Mouse (Mus musculus): ENCODE results near the gene Stk39. TPM values are rescaled to one million over a fixed set of nuclear protein-coding genes. Genes with fewer than 3 reads are reported as not detected.

Gene Stk39
- polyA plus RNA-seq, 1 experiment from 2014 or later: 27.7 TPM

DNA sequence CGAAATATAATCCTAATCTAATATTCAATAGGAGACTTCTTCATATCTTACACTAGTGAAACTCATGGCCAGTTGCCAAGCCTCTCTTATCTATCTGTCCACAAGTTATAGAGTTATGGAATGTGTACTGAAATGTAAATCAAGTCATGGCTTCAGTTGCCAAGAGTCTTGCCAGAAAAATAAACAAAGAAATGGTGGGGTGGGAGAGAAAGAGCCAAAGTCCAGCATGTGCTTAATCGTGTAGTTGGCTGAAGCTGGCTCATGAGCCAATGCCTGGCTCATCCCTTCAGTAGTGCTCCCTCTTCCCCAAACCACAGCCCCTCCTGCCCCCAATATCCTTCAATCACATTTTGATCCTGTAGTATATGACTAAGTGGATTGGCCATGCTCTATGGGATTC, 242.2 kb downstream of the Stk39 start:
- Histone ChIP-seq H3K4me2 (no peak overlapping the region), H3K9me3 (replicated peaks) (no peaks in the 10 kb centered on the region), H3K4me1 (no peaks in the 10 kb centered on the region), H3K27ac (no peak overlapping the region), H3K4me3 (no peak overlapping the region), H3K9ac (no peak overlapping the region), H3K36me3 (ENCODE audit: poor library complexity, severe bottlenecking) (no peaks in the 10 kb centered on the region), H3K27me3 (no peaks in the 10 kb centered on the region)
- 0 out of 2 replicates have a peak, but pooled peaks have one; percentile 13 for ATAC-seq
- 87% methylated on average over 2 of the region's 2 CpGs for WGBS

DNA sequence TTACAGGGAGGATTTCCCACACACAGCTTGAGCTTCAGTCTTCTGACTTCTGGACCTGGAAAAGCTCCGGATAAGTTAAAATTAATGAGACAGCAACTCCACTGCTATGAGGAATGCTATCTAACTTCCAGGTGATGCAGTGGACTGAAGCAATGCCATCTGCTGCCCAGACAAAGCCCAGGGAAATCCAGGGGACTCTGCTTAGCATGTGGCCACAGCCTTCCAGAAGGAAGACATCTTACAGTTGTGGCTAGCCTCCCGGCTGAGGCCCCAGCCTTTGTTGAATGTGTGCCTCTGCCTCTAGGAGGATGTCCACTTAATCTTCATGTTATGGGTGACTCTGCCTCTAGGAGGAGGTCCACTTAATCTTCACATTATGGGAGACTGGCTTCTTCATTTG, 243.0 kb downstream of the Stk39 start:
- Histone ChIP-seq H3K4me3 (no peak overlapping the region), H3K4me1 (no peaks in the 10 kb centered on the region), H3K4me2 (no peak overlapping the region), H3K27me3 (no peaks in the 10 kb centered on the region), H3K9me3 (replicated peaks) (no peaks in the 10 kb centered on the region), H3K27ac (no peak overlapping the region), H3K9ac (no peak overlapping the region), H3K36me3 (ENCODE audit: poor library complexity, severe bottlenecking) (no peaks in the 10 kb centered on the region)
- 80% methylated on average over 2 of the region's 2 CpGs for WGBS
- ATAC-seq: no peak

DNA sequence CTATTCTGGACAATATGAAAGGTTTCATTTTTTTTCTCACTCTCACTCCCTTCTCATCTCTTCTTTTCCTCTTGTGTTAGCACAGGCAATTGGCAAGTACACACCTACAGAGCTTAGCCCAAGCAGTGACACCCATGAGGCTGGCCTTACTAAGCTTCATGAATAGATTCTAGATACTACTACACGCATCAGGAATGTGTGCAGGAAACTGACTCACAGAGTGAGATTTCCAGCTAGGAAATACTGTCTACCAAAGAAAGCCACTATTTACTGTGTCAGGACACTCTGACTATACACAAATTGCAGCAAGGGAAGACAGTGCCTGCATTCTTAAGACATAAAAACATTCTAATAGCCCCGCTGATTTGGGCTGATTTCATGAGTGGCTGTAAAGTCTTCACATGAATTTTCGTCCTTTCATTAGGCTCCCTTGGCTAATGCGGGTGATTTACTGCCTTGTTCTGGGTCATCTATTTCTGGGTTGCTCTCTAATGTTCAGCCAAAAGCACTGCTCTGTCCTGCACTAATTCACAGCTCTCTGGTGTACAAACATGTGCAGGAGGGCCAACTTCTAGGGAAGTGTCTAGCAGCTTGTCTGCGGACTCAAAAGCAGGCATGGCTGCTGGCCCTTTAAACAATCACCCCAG, 249.7 kb downstream of the Stk39 start:
- Histone ChIP-seq H3K36me3 (ENCODE audit: poor library complexity, severe bottlenecking) (peaks cover 18% of the 10 kb centered on the region; the same call in 1 of the 2 replicates), H3K27ac (no peak overlapping the region), H3K4me1 (0 out of 2 replicates have a peak, but pooled peaks cover 3% of the 10 kb centered on the region), H3K9me3 (replicated peaks) (no peaks in the 10 kb centered on the region), H3K4me3 (no peak overlapping the region), H3K4me2 (no peak overlapping the region), H3K27me3 (no peaks in the 10 kb centered on the region), H3K9ac (no peak overlapping the region; the same call in 1 of the 2 replicates)
- ATAC-seq: 0 out of 2 replicates have a peak, but pooled peaks have one; percentile 37
- WGBS: 63% methylated on average over 5 of the region's 5 CpGs

DNA sequence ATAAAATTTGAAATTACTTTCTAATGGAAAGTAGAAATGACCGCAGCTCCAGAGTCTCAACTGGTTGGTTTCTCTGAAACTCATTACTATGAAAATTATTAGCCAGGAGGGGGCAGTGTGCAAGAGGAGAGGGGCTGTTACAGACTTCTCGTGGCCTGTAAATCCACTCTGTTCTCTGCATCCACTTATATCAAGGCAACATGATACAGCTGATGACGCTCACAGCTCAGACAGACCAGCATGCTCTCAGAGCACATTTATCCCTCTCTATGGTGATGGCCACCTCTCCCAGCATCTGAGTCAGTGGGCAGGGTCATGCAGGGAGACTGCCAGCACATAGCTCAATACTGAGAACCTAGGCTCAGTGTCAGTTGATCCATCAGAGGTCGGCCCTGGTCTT, 250.8 kb downstream of the Stk39 start:
- H3K4me3 ChIP-seq: no peak overlapping the region
- peaks cover 18% of the 10 kb centered on the region; the same call in 1 of the 2 replicates for H3K36me3 ChIP-seq (ENCODE audit: poor library complexity, severe bottlenecking)
- H3K9me3 ChIP-seq (replicated peaks): no peaks in the 10 kb centered on the region
- WGBS: 74% methylated on average over 4 of the region's 4 CpGs
- H3K27me3 ChIP-seq: no peaks in the 10 kb centered on the region
- no peak overlapping the region for H3K9ac ChIP-seq
- H3K27ac ChIP-seq: no peak overlapping the region
- no peak overlapping the region for H3K4me2 ChIP-seq
- H3K4me1 ChIP-seq: 0 out of 2 replicates have a peak, but pooled peaks cover 3% of the 10 kb centered on the region
- peak; percentile 57; the same call in 1 of the 2 replicates for ATAC-seq

DNA sequence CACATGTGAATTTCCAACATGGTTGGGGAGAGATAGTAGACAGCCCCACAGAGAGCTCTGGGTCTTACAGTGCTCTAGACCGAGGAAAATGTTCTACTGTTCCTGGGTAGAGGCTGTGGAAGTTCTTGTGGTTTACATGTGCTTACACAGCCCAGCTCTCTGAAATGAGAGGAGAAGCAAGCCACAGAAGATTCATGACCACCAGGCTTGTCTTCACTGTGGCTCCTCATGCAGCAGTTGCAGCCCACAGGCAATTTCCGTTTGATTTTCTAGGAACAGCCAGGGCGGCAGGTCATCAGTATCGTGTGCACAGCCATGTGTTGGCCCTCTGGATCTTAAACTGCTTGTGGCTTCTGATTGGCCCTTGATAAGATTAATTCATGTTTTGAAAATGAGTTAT, 252.2 kb downstream of the Stk39 start:
- no peak overlapping the region for H3K9ac ChIP-seq
- no peaks in the 10 kb centered on the region for H3K9me3 ChIP-seq (replicated peaks)
- no peak overlapping the region for H3K4me2 ChIP-seq
- H3K27ac ChIP-seq: no peak overlapping the region
- H3K27me3 ChIP-seq: no peaks in the 10 kb centered on the region
- WGBS: 92% methylated on average over 4 of the region's 4 CpGs
- H3K4me3 ChIP-seq: no peak overlapping the region
- H3K4me1 ChIP-seq: 0 out of 2 replicates have a peak, but pooled peaks cover 3% of the 10 kb centered on the region
- no peak for ATAC-seq
- H3K36me3 ChIP-seq (ENCODE audit: poor library complexity, severe bottlenecking): peaks cover 18% of the 10 kb centered on the region; the same call in 1 of the 2 replicates

DNA sequence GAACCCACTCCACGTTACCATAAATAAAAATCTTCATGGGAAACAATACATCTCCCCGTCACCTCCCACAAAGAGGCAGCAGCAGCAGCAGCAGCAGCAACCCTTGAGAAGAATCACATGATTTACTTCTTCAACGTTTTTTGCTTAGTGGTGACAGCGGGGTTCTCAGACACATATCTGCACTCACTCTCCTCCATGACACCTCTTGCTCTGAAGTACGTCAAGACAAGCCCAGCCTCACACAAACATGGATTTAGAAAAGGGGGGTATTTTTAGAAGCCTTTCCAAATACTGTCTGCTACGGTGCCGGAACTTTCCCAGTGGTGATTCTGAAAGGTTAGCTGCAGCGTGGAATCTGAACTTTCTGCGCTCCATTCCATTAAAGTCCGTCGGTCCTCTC, 256.9 kb downstream of the Stk39 start:
- 90% methylated on average over 11 of the region's 11 CpGs for WGBS
- H3K4me1 ChIP-seq: no peaks in the 10 kb centered on the region
- no peak overlapping the region for H3K4me3 ChIP-seq
- no peaks in the 10 kb centered on the region for H3K9me3 ChIP-seq (replicated peaks)
- peaks cover 12% of the 10 kb centered on the region; the same call in 1 of the 2 replicates for H3K36me3 ChIP-seq (ENCODE audit: poor library complexity, severe bottlenecking)
- H3K27ac ChIP-seq: no peak overlapping the region
- no peak overlapping the region for H3K4me2 ChIP-seq
- no peak overlapping the region for H3K9ac ChIP-seq
- no peak for ATAC-seq
- no peaks in the 10 kb centered on the region for H3K27me3 ChIP-seq

DNA sequence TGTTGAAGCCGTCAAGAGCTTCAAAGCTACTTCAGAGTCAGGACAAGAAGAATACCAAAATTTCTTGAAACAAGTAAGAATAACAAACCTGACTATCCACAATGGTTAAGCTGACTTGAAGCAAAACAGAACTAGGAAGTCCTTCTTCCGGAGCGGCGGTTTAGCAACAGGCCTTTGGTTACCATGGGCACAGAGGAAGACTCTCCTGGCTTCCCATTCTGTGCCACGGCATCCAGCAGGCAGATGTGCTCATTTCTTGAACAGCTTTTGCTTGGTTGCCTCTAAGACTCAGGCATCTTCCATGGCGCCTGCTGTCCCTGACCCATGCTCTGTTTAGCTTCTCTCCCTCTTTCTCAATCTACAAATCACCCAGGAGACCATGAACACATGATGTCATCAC, 257.7 kb downstream of the Stk39 start:
- no peaks in the 10 kb centered on the region for H3K4me1 ChIP-seq
- H3K27ac ChIP-seq: no peak overlapping the region
- H3K9ac ChIP-seq: no peak overlapping the region
- ATAC-seq: no peak
- H3K36me3 ChIP-seq (ENCODE audit: poor library complexity, severe bottlenecking): peaks cover 10% of the 10 kb centered on the region; the same call in 1 of the 2 replicates
- H3K27me3 ChIP-seq: no peaks in the 10 kb centered on the region
- 77% methylated on average over 6 of the region's 6 CpGs for WGBS
- H3K4me2 ChIP-seq: no peak overlapping the region
- no peak overlapping the region for H3K4me3 ChIP-seq
- no peaks in the 10 kb centered on the region for H3K9me3 ChIP-seq (replicated peaks)

DNA sequence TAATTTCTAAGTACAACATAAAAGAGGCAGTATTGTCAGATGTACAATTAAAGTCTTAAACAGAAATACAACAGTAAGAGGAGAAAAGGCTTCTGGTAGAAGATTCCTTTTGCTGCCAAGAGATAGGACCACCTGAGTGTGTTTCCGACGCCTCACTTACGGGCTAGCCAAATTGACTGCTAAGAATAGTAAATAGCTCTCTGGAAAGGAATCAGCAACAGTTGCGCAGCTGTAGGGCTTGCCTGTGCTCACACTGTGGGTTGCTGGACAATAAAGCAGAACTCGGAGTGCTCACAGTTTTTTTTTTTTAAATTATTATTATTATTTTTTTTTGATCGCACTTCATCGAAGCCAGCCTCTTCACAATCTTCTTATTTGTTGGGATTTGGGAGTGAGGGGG, 260.6 kb downstream of the Stk39 start:
- Histone ChIP-seq H3K4me1 (no peaks in the 10 kb centered on the region), H3K4me2 (no peak overlapping the region), H3K36me3 (ENCODE audit: poor library complexity, severe bottlenecking) (peaks cover 6% of the 10 kb centered on the region; the same call in 1 of the 2 replicates), H3K9me3 (replicated peaks) (no peaks in the 10 kb centered on the region), H3K27ac (no peak overlapping the region), H3K9ac (no peak overlapping the region), H3K27me3 (no peaks in the 10 kb centered on the region), H3K4me3 (no peak overlapping the region)
- WGBS: 88% methylated on average over 7 of the region's 7 CpGs
- ATAC-seq: no peak

DNA sequence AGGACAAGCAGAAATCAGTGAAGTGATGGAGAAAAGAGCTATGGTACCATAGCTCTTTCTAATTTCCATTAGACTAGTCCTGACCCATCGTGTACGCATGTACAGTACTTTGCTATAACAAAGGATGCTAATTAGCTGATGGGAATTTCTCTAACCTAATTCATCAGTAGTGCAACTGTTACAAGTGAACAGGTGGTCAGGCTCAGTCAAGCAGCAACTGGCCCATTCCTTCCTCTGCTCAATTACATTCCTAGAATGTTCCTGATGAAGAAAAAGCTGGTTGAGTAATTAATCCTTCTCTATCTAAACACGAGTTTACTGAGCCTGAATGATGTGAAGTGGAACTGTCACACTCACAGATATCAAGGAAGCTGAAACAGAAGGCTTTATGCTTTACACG, 275.8 kb downstream of the Stk39 start:
- H3K9ac ChIP-seq: no peak overlapping the region

DNA sequence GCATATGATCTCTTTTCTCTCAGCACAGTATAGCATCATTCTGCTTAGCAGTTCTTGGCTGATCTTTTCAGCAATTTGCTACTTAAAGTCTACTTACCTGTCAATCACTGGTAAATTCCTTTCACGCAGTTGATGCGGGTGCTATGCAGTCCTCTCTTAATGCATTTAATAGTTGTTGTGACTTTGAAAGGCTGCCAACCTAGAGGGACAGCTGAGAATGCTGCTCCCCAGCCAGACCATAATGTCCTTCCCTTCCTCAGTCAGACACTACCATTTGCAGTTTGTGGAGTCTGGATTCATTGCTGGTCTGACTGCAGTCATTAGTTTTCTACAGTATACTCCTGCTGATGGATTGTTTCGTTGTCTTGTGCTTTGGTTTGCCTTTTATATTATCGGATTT, 277.6 kb downstream of the Stk39 start:
- no peaks in the 10 kb centered on the region for H3K36me3 ChIP-seq (ENCODE audit: poor library complexity, severe bottlenecking)
- no peaks in the 10 kb centered on the region for H3K9me3 ChIP-seq (replicated peaks)
- no peak overlapping the region for H3K4me2 ChIP-seq
- no peaks in the 10 kb centered on the region for H3K27me3 ChIP-seq
- no peak overlapping the region for H3K4me3 ChIP-seq
- H3K9ac ChIP-seq: no peak overlapping the region
- H3K27ac ChIP-seq: no peak overlapping the region
- ATAC-seq: peak; percentile 38; the same call in 1 of the 2 replicates
- H3K4me1 ChIP-seq: 0 out of 2 replicates have a peak, but pooled peaks cover 9% of the 10 kb centered on the region
- WGBS: 66% methylated on average over 4 of the region's 4 CpGs

More for the DNA sequence above, 275.8 kb downstream of the Stk39 start:
- no peaks in the 10 kb centered on the region for H3K27me3 ChIP-seq
- H3K4me2 ChIP-seq: no peak overlapping the region
- no peak overlapping the region for H3K27ac ChIP-seq
- 0 out of 2 replicates have a peak, but pooled peaks cover 9% of the 10 kb centered on the region for H3K4me1 ChIP-seq
- ATAC-seq: peak; percentile 30; the same call in 1 of the 2 replicates
- H3K9me3 ChIP-seq (replicated peaks): no peaks in the 10 kb centered on the region
- H3K36me3 ChIP-seq (ENCODE audit: poor library complexity, severe bottlenecking): no peaks in the 10 kb centered on the region
- no peak overlapping the region for H3K4me3 ChIP-seq
- WGBS: 31% methylated on average over 4 of the region's 4 CpGs

DNA sequence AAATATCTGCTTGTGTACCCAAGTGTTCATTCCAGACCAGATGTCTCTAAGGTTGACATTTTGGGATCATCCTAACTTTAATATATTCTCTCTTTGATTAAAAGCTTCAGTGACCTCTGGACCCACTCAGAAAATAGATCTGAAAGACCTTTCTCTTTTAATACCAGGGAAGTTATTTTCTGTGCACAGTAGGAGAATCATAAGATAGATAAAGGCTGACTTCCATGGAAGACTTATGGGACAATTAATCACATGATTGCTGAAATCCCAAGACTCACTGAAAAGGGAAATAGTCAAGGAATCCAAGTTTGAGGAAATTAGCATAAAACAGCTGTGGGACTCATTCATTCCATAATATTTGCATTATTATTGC, 278.6 kb downstream of the Stk39 start:
- no peak overlapping the region for H3K27ac ChIP-seq
- H3K4me1 ChIP-seq: 0 out of 2 replicates have a peak, but pooled peaks cover 9% of the 10 kb centered on the region
- H3K9ac ChIP-seq: no peak overlapping the region
- H3K27me3 ChIP-seq: no peaks in the 10 kb centered on the region
- no peaks in the 10 kb centered on the region for H3K9me3 ChIP-seq (replicated peaks)
- H3K4me3 ChIP-seq: no peak overlapping the region
- H3K4me2 ChIP-seq: no peak overlapping the region
- ATAC-seq: no peak
- H3K36me3 ChIP-seq (ENCODE audit: poor library complexity, severe bottlenecking): no peaks in the 10 kb centered on the region

DNA sequence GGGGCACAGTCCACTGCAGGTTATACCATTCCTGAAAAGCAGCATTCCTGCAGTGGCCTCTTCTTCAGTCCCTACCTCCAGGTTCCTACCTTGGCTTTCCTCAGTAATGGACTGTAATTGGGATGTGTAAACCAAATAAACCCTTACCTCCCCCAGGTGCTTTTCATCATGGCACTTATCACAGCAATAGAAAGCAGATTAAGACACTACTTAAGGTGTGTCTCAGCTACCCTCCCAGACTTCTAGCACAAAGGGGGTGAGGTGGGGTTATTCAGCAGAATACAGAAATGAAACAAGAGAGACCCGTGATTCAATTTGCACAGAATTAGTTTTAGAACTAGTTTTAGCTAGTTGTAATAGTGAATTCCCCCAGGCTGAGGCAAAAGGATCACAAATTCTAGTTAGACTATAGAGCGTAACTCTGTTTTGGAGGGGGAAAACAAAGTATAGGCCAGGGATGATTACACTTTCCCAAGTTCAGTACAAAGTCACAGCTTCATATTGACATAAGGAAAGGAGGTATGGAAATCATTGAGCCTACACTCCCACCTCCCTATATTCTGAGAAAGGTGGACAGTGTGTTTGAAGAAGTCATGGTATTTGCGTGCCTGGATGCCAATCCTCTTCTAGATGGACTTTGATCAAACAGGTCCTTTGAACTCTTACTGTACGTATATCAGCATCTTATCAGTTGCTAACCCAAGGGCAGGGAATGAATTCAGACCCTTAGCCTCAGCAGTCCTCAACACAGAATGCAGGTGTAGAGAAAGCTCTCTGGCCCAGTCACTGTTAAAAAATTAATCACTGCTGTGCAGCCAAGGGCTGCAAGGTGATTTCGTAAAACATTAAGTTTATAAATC, 279.2 kb downstream of the Stk39 start:
- WGBS: 92% methylated on average over 5 of the region's 5 CpGs

More for the DNA sequence above, 279.2 kb downstream of the Stk39 start:
- H3K27me3 ChIP-seq: no peaks in the 10 kb centered on the region
- H3K4me2 ChIP-seq: no peak overlapping the region
- 0 out of 2 replicates have a peak, but pooled peaks cover 9% of the 10 kb centered on the region for H3K4me1 ChIP-seq
- H3K9me3 ChIP-seq (replicated peaks): no peaks in the 10 kb centered on the region
- H3K9ac ChIP-seq: no peak overlapping the region
- H3K4me3 ChIP-seq: no peak overlapping the region
- H3K27ac ChIP-seq: no peak overlapping the region
- ATAC-seq: no peak
- no peaks in the 10 kb centered on the region for H3K36me3 ChIP-seq (ENCODE audit: poor library complexity, severe bottlenecking)
